Mouse (Mus musculus): Measurements from ENCODE around the gene Dnajb14.

GRCm38 (mm10) chr3:137900149-137900548, 32.7 kb downstream of the Dnajb14 start:
- TF ChIP-seq MAFK (IDR thresholded peaks at IDR 0.05; ENCODE audit: insufficient replicate concordance, low read length) (no peak), POLR2A (IDR thresholded peaks at IDR 0.05; ENCODE audit: low read depth, low read length) (no peak), ZMIZ1 (IDR thresholded peaks at IDR 0.05; ENCODE audit: low read depth, low read length) (no peak), NRF1 (IDR thresholded peaks at IDR 0.05; ENCODE audit: low read depth, low read length) (no peak)

Measured in CH12.LX (cell line).